Mouse (Mus musculus) ovary, postnatal 14 days (tissue): ENCODE measurements at regions not wholly inside any gene's neighbourhood (a gene's known extent, or its start where the extent isn't known, plus 50 kb on each side); places are given as distances from the start of the nearest gene placed in this dataset.

Experiments used
- DNase-seq: peaks from one replicate; pipeline ENCODE4 v3.0.0; 2022; ENCODE audit warnings: low spot score

GRCm38 (mm10) chr10:126815730-126816129 lies 85.4 kb downstream of the Atp23 start:
- no peak for DNase-seq

- DNase-seq: no peak
These were observed 86.2 kb downstream of the Atp23 start for GRCm38 (mm10) chr10:126814968-126815367.

GRCm38 (mm10) chr10:126813051-126813593 lies 88.0 kb downstream of the Atp23 start:
- DNase-seq: no peak

GRCm38 (mm10) chr10:126812243-126812755 lies 88.9 kb downstream of the Atp23 start:
- no peak for DNase-seq

- no peak for DNase-seq
These were observed 90.6 kb downstream of the Atp23 start for GRCm38 (mm10) chr10:126810346-126811095.

- no peak for DNase-seq
These were observed 91.6 kb downstream of the Atp23 start for GRCm38 (mm10) chr10:126809587-126809986.

DNA sequence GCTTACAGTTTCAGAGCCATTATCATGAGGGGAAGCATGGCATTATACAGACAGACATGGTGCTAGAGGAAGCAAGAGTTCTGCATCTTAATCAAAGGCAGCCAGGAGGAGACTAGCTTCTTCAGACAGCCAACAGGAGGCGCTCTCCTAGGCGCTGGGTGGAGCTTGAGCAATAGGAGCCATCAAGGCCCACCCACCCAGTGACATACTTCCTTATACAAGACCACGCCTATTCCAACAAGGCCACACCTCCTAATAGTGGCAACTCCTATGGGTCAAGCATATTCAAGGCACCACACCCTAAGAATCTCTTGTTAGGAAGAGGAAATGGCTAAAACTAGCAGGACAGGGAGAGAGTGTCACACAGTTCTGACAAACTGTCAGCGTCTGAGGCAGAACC lies 94.3 kb downstream of the Atp23 start:
- DNase-seq: no peak

- no peak for DNase-seq
These were observed 98.4 kb downstream of the Atp23 start for GRCm38 (mm10) chr10:126802732-126803131.

DNA sequence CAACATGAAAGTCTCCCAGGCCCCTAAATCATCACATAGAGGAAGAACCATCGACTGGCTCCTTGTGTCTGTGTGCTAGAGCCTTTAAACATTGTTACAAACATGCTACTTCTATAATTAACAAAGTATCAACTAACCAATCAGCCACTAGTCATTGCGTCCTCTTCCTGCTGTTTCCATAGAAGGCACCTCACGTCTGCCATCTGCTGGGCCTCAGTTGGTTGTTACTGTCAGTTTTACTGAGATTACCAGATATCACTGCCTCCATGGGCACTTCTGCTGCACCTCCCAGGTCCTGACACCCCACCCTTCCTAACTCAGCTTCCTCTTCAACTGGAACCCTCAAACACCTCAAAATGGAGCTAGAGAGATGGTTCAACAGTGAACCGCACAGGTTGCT lies 101.8 kb downstream of the Atp23 start:
- no peak for DNase-seq

GRCm38 (mm10) chr10:126793136-126793535 lies 108.0 kb downstream of the Atp23 start:
- no peak for DNase-seq

- no peak for DNase-seq
These were observed 108.8 kb downstream of the Atp23 start for GRCm38 (mm10) chr10:126792371-126792835.

DNA sequence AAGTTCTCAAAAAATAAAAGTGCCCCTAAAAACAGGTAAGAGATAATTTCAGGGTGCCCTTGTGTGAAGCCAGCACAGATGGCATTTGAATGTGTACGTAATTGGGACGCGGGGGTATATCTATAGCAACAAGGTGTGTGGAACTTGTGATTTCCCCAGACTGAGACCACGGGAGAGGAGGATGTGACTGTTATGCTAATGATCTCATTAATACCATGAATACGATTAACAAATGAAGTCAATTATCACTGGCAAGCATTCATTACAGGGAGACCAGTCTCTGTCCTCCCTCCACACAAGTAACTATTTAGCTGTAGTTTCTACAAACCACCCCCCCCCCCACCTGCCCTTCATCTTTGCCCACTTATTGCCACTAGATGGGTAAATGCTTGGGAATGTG lies 112.9 kb downstream of the Atp23 start:
- no peak for DNase-seq

- no peak for DNase-seq
These were observed 118.0 kb downstream of the Atp23 start for GRCm38 (mm10) chr10:126783161-126783560.

DNA sequence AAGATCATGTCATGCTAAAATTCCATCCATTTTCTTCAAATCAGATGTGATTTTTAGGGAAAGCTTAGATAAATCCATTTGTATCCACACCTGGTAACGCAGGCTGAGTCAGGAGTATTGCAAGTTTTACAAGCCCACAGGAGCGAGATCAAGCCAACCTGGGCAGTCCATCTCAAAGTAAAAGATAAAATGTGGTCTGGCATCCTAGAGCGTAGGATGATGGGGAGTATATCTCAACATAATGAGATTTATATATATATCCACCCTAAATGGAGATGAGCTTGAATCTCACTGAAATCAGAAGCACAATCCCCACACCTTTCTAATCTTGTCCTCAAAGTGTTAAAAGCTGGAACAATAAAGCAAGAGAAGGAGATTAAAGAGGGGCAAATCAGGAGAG lies 124.6 kb downstream of the Atp23 start:
- DNase-seq: no peak

- DNase-seq: no peak
These were observed 125.2 kb downstream of the Atp23 start for GRCm38 (mm10) chr10:126775946-126776345.

- no peak for DNase-seq
These were observed 130.6 kb downstream of the Atp23 start for GRCm38 (mm10) chr10:126770446-126771020.

DNA sequence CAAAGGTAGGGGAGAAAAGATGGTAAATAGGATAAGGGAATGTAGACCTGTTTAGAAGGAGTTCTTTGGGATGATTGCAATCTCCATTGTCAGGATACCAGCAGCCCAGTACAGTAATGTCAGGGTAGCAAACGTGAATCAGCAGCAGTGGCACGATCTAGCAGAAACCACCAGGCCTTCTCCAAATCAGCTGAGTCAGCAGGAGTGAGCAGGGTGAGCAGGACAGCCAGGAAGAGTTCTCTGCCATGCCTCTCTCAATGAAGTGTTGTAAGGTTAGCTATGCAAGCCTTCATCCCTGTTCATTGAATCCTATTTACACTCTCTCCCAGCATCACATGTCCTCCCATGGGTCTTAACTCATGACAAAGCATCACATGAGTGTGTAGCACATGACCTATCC lies 135.5 kb downstream of the Atp23 start:
- DNase-seq: no peak

GRCm38 (mm10) chr10:126764740-126765139 lies 136.4 kb downstream of the Atp23 start:
- no peak for DNase-seq

- no peak for DNase-seq
These were observed 137.2 kb downstream of the Atp23 start for GRCm38 (mm10) chr10:126763976-126764375.

DNA sequence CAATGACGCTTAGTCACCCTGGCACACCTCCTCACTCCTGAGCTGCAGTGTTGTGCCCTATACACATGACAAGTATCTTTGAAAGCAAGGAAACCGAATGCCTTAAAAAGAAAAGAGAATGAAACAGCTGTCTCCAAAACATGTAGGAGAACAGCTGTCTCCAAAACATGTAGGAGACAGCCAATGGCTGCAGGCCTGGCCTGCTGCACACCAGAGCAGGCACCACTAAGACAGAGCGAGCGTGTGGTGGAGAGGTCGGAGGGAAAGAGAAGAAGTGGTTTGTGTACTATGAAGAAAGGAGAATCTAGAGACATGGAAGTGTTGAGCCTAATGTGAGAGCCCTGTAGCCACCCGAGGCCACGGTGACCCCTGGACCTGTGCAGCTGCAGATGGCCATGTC lies 142.5 kb downstream of the Atp23 start:
- no peak for DNase-seq

DNA sequence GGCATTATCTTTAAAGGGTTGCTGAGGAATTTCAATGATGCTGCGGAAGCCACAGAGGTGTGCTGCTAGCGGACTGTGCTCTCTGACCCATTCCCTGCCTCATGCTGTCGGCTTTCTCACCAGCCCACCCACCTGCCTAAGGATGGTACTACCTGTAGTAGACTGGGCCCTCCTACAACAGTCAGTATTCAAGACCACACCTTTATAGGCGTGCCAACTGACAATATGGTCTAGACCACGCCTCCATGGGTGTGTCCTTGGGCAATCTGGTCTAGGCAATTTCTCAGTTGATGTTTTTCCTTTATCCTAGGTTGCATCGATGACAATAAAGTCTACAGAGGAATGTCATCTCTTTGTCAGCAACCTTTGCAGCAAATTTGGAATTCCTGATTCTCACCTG lies 148.0 kb downstream of the Atp23 start:
- DNase-seq: no peak

DNA sequence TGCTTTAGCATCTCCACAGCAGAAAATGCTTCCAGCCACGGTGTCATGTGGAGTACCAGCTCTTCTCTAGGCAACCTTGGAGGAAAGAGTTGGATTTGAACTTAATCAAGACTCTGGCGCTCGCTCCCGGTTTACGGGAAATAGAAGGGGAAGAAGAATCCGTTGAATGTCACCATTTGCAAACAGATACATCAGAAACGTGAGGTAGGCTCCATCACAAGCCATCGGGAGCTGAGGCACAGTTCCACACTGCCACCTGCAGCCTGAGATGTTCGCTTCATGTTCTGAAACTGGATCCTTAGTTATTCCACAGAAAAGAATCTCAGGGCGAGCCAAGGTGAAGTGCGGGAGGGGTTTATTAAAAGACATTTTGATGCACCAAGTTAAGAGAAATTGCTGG lies 148.5 kb downstream of the Atp23 start:
- no peak for DNase-seq
